Mouse (Mus musculus) cerebellum, adult 18-20 months (tissue): ENCODE data around the gene Ikzf2.

ENCODE experiments used
- DNase-seq, 2 experiments: peaks; one replicate each; pipeline ENCODE4 v3.0.0; 2021

Ikzf2 gene

DNA sequence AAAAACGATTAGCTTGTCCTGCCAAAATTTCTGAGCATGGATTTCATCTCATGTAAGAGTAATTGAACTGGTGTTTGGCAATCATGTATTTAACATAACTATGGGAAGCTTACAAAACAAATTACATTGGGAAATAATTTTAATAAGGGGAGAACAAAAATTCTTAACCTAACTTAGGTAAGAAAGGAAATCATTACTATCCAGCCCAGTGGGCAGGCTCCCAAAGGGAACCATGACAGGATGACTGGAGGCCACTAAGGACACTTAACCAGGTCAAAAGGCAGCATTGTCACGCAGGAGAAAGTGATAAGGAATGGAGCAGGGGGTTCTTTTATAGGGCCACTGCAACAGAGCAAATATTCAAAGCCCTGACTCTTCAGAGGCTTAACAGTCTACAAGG is 101.5 kb downstream of the Ikzf2 start:
- DNase-seq: no peak

- no peak for DNase-seq
These were observed 102.9 kb downstream of the Ikzf2 start for GRCm38 (mm10) chr1:69583932-69584659.

GRCm38 (mm10) chr1:69578917-69579316 is 108.1 kb downstream of the Ikzf2 start:
- no peak for DNase-seq

- no peak for DNase-seq
These were observed 127.5 kb downstream of the Ikzf2 start for GRCm38 (mm10) chr1:69559443-69560090.

GRCm38 (mm10) chr1:69555636-69556151 is 131.4 kb downstream of the Ikzf2 start:
- no peak for DNase-seq

DNA sequence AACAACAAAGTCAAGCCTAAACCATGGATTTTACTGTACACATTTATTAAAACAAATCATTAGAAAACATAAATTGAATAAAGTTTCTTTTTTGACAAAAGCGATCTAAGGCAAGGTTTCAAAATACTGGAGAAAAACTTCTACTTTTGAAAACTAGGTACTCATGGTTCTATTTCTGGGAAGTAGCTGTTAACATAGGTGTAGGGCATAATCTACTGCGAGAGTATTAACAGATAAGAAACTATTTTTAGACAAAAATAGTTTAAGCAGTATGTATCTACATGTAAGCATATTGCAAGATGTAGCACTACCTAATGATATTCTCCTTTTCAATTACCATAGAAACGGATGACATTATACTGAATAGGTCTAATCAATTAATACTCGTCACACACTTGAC is 137.1 kb downstream of the Ikzf2 start:
- DNase-seq: no peak

GRCm38 (mm10) chr1:69545885-69546253 is 141.2 kb downstream of the Ikzf2 start:
- DNase-seq: no peak

- no peak for DNase-seq
These were observed 141.7 kb downstream of the Ikzf2 start for GRCm38 (mm10) chr1:69545217-69545884.

DNA sequence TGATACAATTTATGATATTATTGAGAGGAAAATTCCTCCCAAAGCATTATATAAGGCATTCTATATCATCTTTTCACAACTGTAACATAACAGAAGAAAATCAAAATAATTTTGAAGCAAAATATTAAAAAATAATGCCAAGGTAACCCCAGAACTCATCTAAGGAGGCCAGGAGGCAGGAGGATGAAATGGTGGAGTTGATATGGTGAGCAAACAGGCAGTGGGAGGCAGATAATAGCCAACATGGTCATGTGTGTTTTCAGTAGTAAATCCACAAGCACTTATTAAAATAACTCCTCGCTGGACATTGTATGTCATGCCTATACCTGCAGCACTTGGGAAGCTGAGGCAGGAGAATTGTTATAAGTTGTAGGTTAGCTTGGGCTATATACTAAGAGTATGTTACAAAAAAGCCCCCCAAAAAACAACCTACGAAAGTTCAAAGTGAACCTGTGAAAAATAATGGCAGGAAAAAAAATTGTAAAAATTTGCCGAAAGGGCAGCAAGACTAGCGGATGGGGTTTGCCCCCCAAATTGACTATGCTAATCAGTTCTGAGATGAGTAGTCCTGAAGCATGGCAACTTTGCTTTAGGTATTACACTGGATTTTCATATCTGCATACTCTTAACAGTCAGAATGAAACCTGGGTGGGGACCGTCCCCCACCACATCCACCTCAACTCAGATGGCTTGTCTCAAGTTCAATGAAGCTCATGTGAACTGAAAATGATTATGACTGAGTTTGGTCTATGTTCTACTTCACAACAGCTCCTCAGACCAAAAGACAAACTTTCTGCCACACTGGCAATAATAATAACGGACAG is 143.1 kb downstream of the Ikzf2 start:
- DNase-seq: no peak

- DNase-seq: no peak
These were observed 144.5 kb downstream of the Ikzf2 start for GRCm38 (mm10) chr1:69542546-69542945.

- DNase-seq: no peak
These were observed 148.4 kb downstream of the Ikzf2 start for GRCm38 (mm10) chr1:69538663-69539062.

- DNase-seq: no peak
These were observed 149.4 kb downstream of the Ikzf2 start for GRCm38 (mm10) chr1:69537619-69538018.

- no peak for DNase-seq
These were observed 151.5 kb downstream of the Ikzf2 start for GRCm38 (mm10) chr1:69535507-69535906.

DNA sequence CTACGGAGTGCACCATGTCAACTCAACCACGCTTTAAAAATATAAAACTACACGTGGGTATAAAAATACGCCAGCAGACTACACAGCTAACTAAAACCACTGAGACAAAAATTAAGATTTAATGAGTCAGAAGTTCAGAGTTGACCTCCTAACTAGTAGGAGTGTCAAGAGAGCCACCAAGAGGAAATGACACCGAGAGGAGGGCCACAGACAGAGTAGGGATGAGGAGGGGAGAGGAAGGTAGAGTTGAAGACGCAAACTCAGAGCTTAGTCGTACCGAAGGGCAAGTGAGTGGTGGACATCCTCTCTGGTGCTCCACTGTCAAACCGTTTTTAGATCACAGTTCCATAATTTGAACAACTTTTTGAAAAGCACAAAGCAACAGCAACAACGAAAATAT is 154.0 kb downstream of the Ikzf2 start:
- no peak for DNase-seq

DNA sequence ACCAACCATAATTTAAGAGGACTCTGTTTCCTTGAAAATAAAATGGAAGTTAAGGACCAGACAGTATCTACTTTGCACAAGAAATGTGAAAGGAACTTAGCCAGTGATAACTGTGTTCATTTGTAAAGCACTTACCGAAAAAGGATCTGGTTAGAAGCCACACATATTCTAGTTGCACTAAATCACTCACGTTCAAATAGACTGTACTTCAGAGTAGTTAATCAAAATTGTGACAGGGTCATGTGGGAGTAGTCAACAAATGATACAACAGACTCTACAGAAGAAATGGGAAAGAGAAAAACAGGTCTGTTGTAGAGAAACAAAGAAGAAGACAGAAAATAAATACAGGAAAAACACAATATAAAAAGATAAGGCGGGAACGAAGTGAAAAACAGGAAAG is 158.3 kb downstream of the Ikzf2 start:
- no peak for DNase-seq

- DNase-seq: no peak
These were observed 165.4 kb downstream of the Ikzf2 start for GRCm38 (mm10) chr1:69521656-69522055.

DNA sequence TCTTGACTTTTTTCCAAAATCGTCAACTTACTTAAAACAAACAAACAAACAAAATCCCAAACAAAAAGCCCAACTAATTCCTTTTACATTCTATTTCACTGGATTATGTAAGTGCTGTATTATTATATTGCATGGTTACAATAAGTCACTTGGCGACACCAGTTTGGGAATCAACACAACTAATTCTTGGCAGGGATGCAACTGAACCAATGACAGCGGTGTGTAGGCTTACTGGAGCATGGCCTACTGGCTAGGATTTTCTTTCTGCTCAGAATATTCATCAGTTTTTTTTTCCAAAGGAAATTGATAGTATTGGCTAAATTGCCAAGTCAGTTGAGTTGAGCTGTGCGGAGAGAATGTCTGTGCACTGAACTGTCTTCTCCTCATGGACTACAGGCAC is 167.7 kb downstream of the Ikzf2 start:
- no peak for DNase-seq

- no peak for DNase-seq
These were observed 169.0 kb downstream of the Ikzf2 start for GRCm38 (mm10) chr1:69518012-69518411.

GRCm38 (mm10) chr1:69516144-69516543 is 170.9 kb downstream of the Ikzf2 start:
- no peak for DNase-seq

DNA sequence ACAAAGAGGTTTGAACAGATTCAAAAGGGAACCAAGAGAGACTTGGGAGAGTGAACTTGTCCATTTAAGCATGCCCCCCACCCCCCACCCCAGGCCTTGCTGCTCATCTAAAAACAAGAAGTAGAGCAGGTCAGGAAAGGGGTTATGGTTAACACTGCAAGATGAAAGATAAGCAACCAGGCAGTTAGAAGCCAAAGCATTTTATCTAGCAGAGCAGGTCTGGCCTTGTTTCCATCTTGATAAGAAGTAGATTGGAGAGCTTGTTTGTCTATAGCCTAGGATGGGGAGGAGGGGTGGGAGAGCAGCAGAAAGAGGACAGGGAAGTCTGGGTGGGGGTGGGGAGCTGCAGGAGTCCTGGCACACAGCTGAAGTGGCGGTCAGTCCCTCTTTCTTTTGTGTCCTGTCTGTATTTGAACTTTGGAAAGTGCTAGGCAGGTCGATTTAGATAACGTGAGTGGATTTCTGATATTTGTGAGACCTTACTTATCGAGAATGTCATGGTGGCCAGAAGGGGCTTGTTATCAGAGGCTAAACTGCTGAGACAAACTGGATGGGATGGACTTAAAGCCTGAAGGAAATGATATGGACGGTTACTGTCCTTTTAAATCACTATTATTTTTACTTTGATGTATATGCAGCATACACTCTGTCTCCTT is 173.3 kb downstream of the Ikzf2 start:
- no peak for DNase-seq

DNA sequence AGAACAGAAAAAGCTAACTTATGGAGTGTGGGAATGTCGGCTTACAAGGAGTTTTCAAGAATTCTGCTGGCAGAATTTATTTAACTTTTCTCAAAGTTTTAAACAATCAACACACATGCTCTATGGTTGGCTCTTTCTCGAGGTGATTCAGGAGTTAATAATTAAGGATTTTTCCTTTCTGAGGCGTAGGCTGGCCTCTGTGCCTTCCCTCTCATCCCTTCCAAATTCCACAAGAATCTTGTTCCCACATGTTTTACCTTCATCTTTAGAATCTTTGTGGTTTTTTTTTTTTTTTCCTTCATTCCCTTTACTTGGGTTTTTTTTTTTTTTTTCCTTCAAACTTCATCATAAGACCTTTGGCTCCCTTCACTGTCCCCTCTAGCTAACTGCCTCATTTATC is 178.8 kb downstream of the Ikzf2 start:
- no peak for DNase-seq

- DNase-seq: no peak
These were observed 179.5 kb downstream of the Ikzf2 start for GRCm38 (mm10) chr1:69507513-69507912.
